Mouse (Mus musculus) heart, embryonic 11.5 days (tissue): ENCODE measurements around the gene Ranbp2. TPM values are rescaled to one million over a fixed set of nuclear protein-coding genes. Genes with fewer than 3 reads are reported as not detected.
"Not testable (repeated sequence)": the region's sequence is repeated elsewhere in the genome, so short reads cannot be mapped to it uniquely, and the experiment has no call there.

ENCODE experiments used
- ATAC-seq: fragments of 200-750 bp; cut with Nextera tagmentation; replicated peaks from 2 replicates; pipeline ENCODE4 v1.8.0; 2017; ENCODE audit warnings: moderate library complexity; ENCODE audit not compliant: insufficient number of reproducible peaks, low FRiP score, low TSS enrichment
- H3K27ac ChIP-seq: fragments of 300-500 bp; sonication (generic); 2 replicates; pipeline ENCODE4 v1.5.1; 2014; ENCODE audit warnings: mild to moderate bottlenecking, low read depth, low read length
- H3K27me3 ChIP-seq: fragments of 300-500 bp; sonication (generic); 2 replicates; pipeline ENCODE4 v1.6.1; 2014; ENCODE audit warnings: mild to moderate bottlenecking, low read length, mixed read lengths; ENCODE audit not compliant: control insufficient read depth, insufficient read depth
- H3K36me3 ChIP-seq: fragments of 300-500 bp; sonication (generic); 2 replicates; pipeline ENCODE4 v1.6.1; 2014; ENCODE audit warnings: mild to moderate bottlenecking, low read length, moderate library complexity, mixed read lengths; ENCODE audit not compliant: control insufficient read depth, insufficient read depth
- H3K4me1 ChIP-seq: fragments of 300-500 bp; sonication (generic); 2 replicates; pipeline ENCODE4 v1.6.1; 2014; ENCODE audit warnings: low read length; ENCODE audit not compliant: control insufficient read depth, insufficient read depth
- H3K4me2 ChIP-seq: fragments of 300-500 bp; sonication (generic); 2 replicates; pipeline ENCODE4 v1.6.1; 2014; ENCODE audit warnings: mild to moderate bottlenecking, moderate library complexity
- H3K4me3 ChIP-seq: fragments of 300-500 bp; sonication (generic); 2 replicates; pipeline ENCODE4 v1.5.1; 2014; ENCODE audit warnings: low read depth, low read length
- H3K9ac ChIP-seq: fragments of 300-500 bp; sonication (generic); 2 replicates; pipeline ENCODE4 v1.6.1; 2014; ENCODE audit warnings: mild to moderate bottlenecking, low read depth, low read length, moderate library complexity
- H3K9me3 ChIP-seq: fragments of 300-500 bp; sonication (generic); replicated peaks from 2 replicates; pipeline ENCODE4 v1.6.1; 2016; ENCODE audit warnings: low read length; ENCODE audit not compliant: control insufficient read depth
- WGBS: fragments of 180-500 bp; shearing (Covaris S2); extraction: QIAGEN DNeasy Blood & Tissue Kit; methylation state at CpG from one replicate; pipeline ENCODE4 v1.1.7; 2014; ENCODE audit not compliant: insufficient replicate concordance; 5-methylcytosine and 5-hydroxymethylcytosine counted together
- polyA plus RNA-seq: library from polyadenylated mRNA; unstranded; fragments of >200 nt; fragmentation: Nextera tagmentation; extraction: Ambion mirVana; gene quantifications from 2 replicates; pipeline ENCODE4 v1.2.1, GENCODE M21; 2014

Ranbp2 gene
- polyA plus RNA-seq, 1 experiment from 2014 or later = 35.5 TPM

GRCm38 (mm10) chr10:58529358-58529757 is 82.6 kb downstream of the Ranbp2 start:
- Histone ChIP-seq H3K27ac (no peak overlapping the region), H3K4me2 (no peak overlapping the region), H3K4me1 (no peaks in the 10 kb centered on the region), H3K27me3 (no peaks in the 10 kb centered on the region), H3K36me3 (peaks cover 2% of the 10 kb centered on the region; the same call in 1 of the 2 replicates), H3K4me3 (no peak overlapping the region), H3K9me3 (no peaks in the 10 kb centered on the region), H3K9ac (no peak overlapping the region)
- 76% methylated on average over 1 of the region's 1 CpGs for WGBS
- ATAC-seq = no peak

GRCm38 (mm10) chr10:58530896-58531790 is 84.4 kb downstream of the Ranbp2 start:
- peaks cover 2% of the 10 kb centered on the region; the same call in 1 of the 2 replicates for H3K36me3 ChIP-seq
- H3K27me3 ChIP-seq = no peaks in the 10 kb centered on the region
- H3K9me3 ChIP-seq = no peaks in the 10 kb centered on the region
- no peak for ATAC-seq
- no peak overlapping the region for H3K9ac ChIP-seq
- WGBS = 80% methylated on average over 10 of the region's 10 CpGs
- H3K4me1 ChIP-seq = no peaks in the 10 kb centered on the region
- H3K27ac ChIP-seq = no peak overlapping the region
- no peak overlapping the region for H3K4me3 ChIP-seq
- H3K4me2 ChIP-seq = no peak overlapping the region

- Histone ChIP-seq H3K4me1 (no peaks in the 10 kb centered on the region), H3K4me2 (no peak overlapping the region), H3K4me3 (no peak overlapping the region), H3K9me3 (no peaks in the 10 kb centered on the region), H3K27ac (no peak overlapping the region), H3K27me3 (no peaks in the 10 kb centered on the region), H3K9ac (no peak overlapping the region), H3K36me3 (peaks cover 2% of the 10 kb centered on the region; the same call in 1 of the 2 replicates)
- 86% methylated on average over 2 of the region's 2 CpGs for WGBS
- ATAC-seq = no peak
These were observed 85.5 kb downstream of the Ranbp2 start for GRCm38 (mm10) chr10:58532177-58532576.

- H3K4me3 ChIP-seq, H3K27me3 ChIP-seq, H3K9me3 ChIP-seq, H3K27ac ChIP-seq, ATAC-seq, H3K36me3 ChIP-seq, H3K4me2 ChIP-seq, H3K9ac ChIP-seq, H3K4me1 ChIP-seq: not testable (repeated sequence)
- 82% methylated on average over 5 of the region's 5 CpGs for WGBS
These were observed 89.6 kb downstream of the Ranbp2 start for GRCm38 (mm10) chr10:58536276-58536675.

- no peaks in the 10 kb centered on the region for H3K4me1 ChIP-seq
- no peak overlapping the region for H3K4me2 ChIP-seq
- no peak overlapping the region for H3K4me3 ChIP-seq
- H3K9me3 ChIP-seq = no peaks in the 10 kb centered on the region
- no peak overlapping the region for H3K9ac ChIP-seq
- 60% methylated on average over 13 of the region's 13 CpGs for WGBS
- no peaks in the 10 kb centered on the region for H3K36me3 ChIP-seq
- H3K27ac ChIP-seq = no peak overlapping the region
- no peaks in the 10 kb centered on the region for H3K27me3 ChIP-seq
- ATAC-seq = no peak
These were observed 93.9 kb downstream of the Ranbp2 start for GRCm38 (mm10) chr10:58540613-58541012.

Other genes starting within 250 kb of the Ranbp2 start
- gene AW822073, start 222.0 kb upstream of the Ranbp2 start, polyA plus RNA-seq = not detected in 2 replicates
- gene Duxf3, start 214.2 kb upstream of the Ranbp2 start, polyA plus RNA-seq = not detected in 2 replicates
- gene Gm4981, start 210.2 kb upstream of the Ranbp2 start, polyA plus RNA-seq = not detected in 2 replicates
- 31.7 and 42.6 TPM in 2 replicates for gene Gcc2, start 191.4 kb upstream of the Ranbp2 start, polyA plus RNA-seq
- 120 and 125 TPM in 2 replicates for gene Lims1, start 123.5 kb upstream of the Ranbp2 start, polyA plus RNA-seq
- 4.9 and 7.4 TPM in 2 replicates for gene Ccdc138, start 51.0 kb downstream of the Ranbp2 start, polyA plus RNA-seq
- 0.13 TPM in 1 of 2 replicates, not detected in the other for gene Edar, start 228.7 kb downstream of the Ranbp2 start, polyA plus RNA-seq